Mouse (Mus musculus): Measurements from ENCODE around the gene Rars. TPM values are rescaled to one million over a fixed set of nuclear protein-coding genes. Genes with fewer than 3 reads are reported as not detected.

Rars gene
- polyA plus RNA-seq, 1 experiment from 2014 or later: 71.9 TPM

- Histone ChIP-seq H3K4me3 (ENCODE audit: low read depth, low read length) (no peak overlapping the region), H3K4me1 (ENCODE audit: control insufficient read depth, insufficient read depth, low read length) (peaks cover 14% of the 10 kb centered on the region), H3K9me3 (replicated peaks; ENCODE audit: control insufficient read depth, low read length, poor library complexity, severe bottlenecking) (no peaks in the 10 kb centered on the region), H3K36me3 (ENCODE audit: control insufficient read depth, insufficient read depth, low read length) (no peaks in the 10 kb centered on the region), H3K27ac (ENCODE audit: low read length) (no peak overlapping the region), H3K4me2 (ENCODE audit: low read length) (no peak overlapping the region), H3K9ac (ENCODE audit: low read depth, low read length) (no peak overlapping the region), H3K27me3 (ENCODE audit: control insufficient read depth, insufficient read depth, low read depth, low read length) (no peaks in the 10 kb centered on the region)
- ATAC-seq: no peak
- 92% methylated on average over 5 of the region's 5 CpGs for WGBS
These were observed 67.5 kb downstream of the Rars start for GRCm38 (mm10) chr11:35766845-35767244.

- Histone ChIP-seq H3K36me3 (ENCODE audit: control insufficient read depth, insufficient read depth, low read length) (no peaks in the 10 kb centered on the region), H3K9me3 (replicated peaks; ENCODE audit: control insufficient read depth, low read length, poor library complexity, severe bottlenecking) (no peaks in the 10 kb centered on the region), H3K4me1 (ENCODE audit: control insufficient read depth, insufficient read depth, low read length) (no peaks in the 10 kb centered on the region), H3K4me2 (ENCODE audit: low read length) (no peak overlapping the region), H3K27me3 (ENCODE audit: control insufficient read depth, insufficient read depth, low read depth, low read length) (no peaks in the 10 kb centered on the region), H3K9ac (ENCODE audit: low read depth, low read length) (no peak overlapping the region), H3K4me3 (ENCODE audit: low read depth, low read length) (no peak overlapping the region), H3K27ac (ENCODE audit: low read length) (no peak overlapping the region)
- ATAC-seq: no peak
- 96% methylated on average over 4 of the region's 4 CpGs for WGBS
These were observed 73.7 kb downstream of the Rars start for GRCm38 (mm10) chr11:35760627-35761003.

- no peaks in the 10 kb centered on the region for H3K4me1 ChIP-seq (ENCODE audit: control insufficient read depth, insufficient read depth, low read length)
- H3K9me3 ChIP-seq (replicated peaks; ENCODE audit: control insufficient read depth, low read length, poor library complexity, severe bottlenecking): no peaks in the 10 kb centered on the region
- no peak overlapping the region for H3K27ac ChIP-seq (ENCODE audit: low read length)
- no peaks in the 10 kb centered on the region for H3K36me3 ChIP-seq (ENCODE audit: control insufficient read depth, insufficient read depth, low read length)
- no peak overlapping the region for H3K4me2 ChIP-seq (ENCODE audit: low read length)
- no peak for ATAC-seq
- no peaks in the 10 kb centered on the region for H3K27me3 ChIP-seq (ENCODE audit: control insufficient read depth, insufficient read depth, low read depth, low read length)
- no peak overlapping the region for H3K9ac ChIP-seq (ENCODE audit: low read depth, low read length)
- 90% methylated on average over 7 of the region's 7 CpGs for WGBS
- no peak overlapping the region for H3K4me3 ChIP-seq (ENCODE audit: low read depth, low read length)
These were observed 74.2 kb downstream of the Rars start for GRCm38 (mm10) chr11:35760001-35760626.

MicroRNA genes within 50 kb of the gene (microRNA counts, 519-probe panel; counts per million panel counts)
- 3,406 counts per million, percentile 94 among the panel's probes with 10 or more counts for microRNA mmu-miR-103

Small RNAs within 50 kb of the gene (microRNA-seq; reads per million reads assigned to microRNA genes)
- 3.6 reads per million, percentile 17 among the genes with 10 or more reads in this experiment for gene Mir103-1

Other genes with a start within 250 kb of the Rars start
- gene Pank3, start 65.0 kb downstream of the Rars start, polyA plus RNA-seq (2015; fragmentation: Nextera tagmentation; extraction: Ambion mirVana): 20.5 and 22.4 TPM in 2 replicates
- gene Fbll1, start 35.6 kb downstream of the Rars start, polyA plus RNA-seq (2015; fragmentation: Nextera tagmentation; extraction: Ambion mirVana): 18.9 and 20.5 TPM in 2 replicates
- gene Wwc1, start 146.0 kb upstream of the Rars start, polyA plus RNA-seq (2015; fragmentation: Nextera tagmentation; extraction: Ambion mirVana): 6.9 and 7.8 TPM in 2 replicates